Comparison of ENCODE assay signal across 8 mouse cellular contexts in genomic region chr1:82634545-82635253, GRCm38 (mm10). TPM values are rescaled to one million over a fixed set of nuclear protein-coding genes. Genes with fewer than 3 reads are reported as not detected.
A peak's percentile ranks its signal among the peaks of the same experiment; 100 is the strongest.
DNase-seq lines count a peak whose midpoint lies in the region; ATAC-seq and TF ChIP-seq lines count a peak whose summit lies in the region.

No protein-coding gene starts in this region.

- WGBS in hindbrain, postnatal 0 days = 49% methylated on average over 19 of the region's 19 CpGs

- 0 out of 2 replicates have a peak overlapping the region, but pooled peaks have one; percentile 2 for H3K4me2 ChIP-seq in hindbrain, postnatal 0 days (ENCODE audit: low read depth, low read length)

- no peak overlapping the region for H3K4me3 ChIP-seq in hindbrain, postnatal 0 days (ENCODE audit: low read length)

- no peak overlapping the region for H3K27ac ChIP-seq in hindbrain, postnatal 0 days

- DNase-seq in NIH3T3 (ENCODE audit: low read depth) = peak; percentile 11
- peak; percentile 13 for DNase-seq in brain, adult 2 months (ENCODE audit: low read depth, low spot score)
- peak; percentile 19 to 27 for DNase-seq in frontal cortex, postnatal 14 days (ENCODE audit: low spot score in 2 of 2)
- peak; percentile 81 for DNase-seq in hindbrain, postnatal 0 days (ENCODE audit: low spot score)
- DNase-seq in left cerebral cortex, adult 8-10 months (ENCODE audit: low spot score in 2 of 2) = peak; percentile 5 to 18
- peak; percentile 10 for DNase-seq in ovary, postnatal 10 days (ENCODE audit: low spot score)
- DNase-seq in embryo, embryonic 10.5 days (ENCODE audit: low spot score) = no peak

- no peaks in the 10 kb centered on the region for H3K36me3 ChIP-seq in hindbrain, postnatal 0 days (ENCODE audit: insufficient read depth, low read length)

- no peaks in the 10 kb centered on the region for H3K27me3 ChIP-seq in hindbrain, postnatal 0 days (ENCODE audit: insufficient read depth, low read length)

- H3K4me1 ChIP-seq in hindbrain, postnatal 0 days (ENCODE audit: insufficient read depth, low read length) = no peaks in the 10 kb centered on the region

- no peak overlapping the region for H3K9ac ChIP-seq in hindbrain, postnatal 0 days (replicated peaks; ENCODE audit: low read length)

- TF ChIP-seq CTCF in hindbrain, postnatal 0 days (IDR thresholded peaks at IDR 0.05; ENCODE audit: low read depth) = no peak

- ATAC-seq in hindbrain, postnatal 0 days = peak; percentile 92
- ATAC-seq in erythroblast, adult 5-6 weeks (replicated peaks; ENCODE audit: low FRiP score, poor library complexity, severe bottlenecking) = no peak

- H3K9me3 ChIP-seq in hindbrain, postnatal 0 days (ENCODE audit: low read length) = no peaks in the 10 kb centered on the region

RNA-seq across cellular contexts. Expression of gene Col4a3, which starts 48.0 kb away (rescaled TPM):
- 0.29 and 0.94 TPM in 2 replicates for total RNA-seq in hindbrain, postnatal 0 days (2014; rRNA removed)
- 0.71 and 0.79 TPM in 2 replicates for polyA plus RNA-seq in hindbrain, postnatal 0 days (2015; fragmentation: Nextera tagmentation; extraction: Ambion mirVana)
- total RNA-seq in left cerebral cortex, adult 8-10 months (2022) = 1 to 10 TPM in 1 of 4 experiments, under 1 TPM in 3; 0.59 to 1.0 (median 0.80) TPM
- not detected in 2 replicates for total RNA-seq in erythroblast, adult 5-6 weeks (2015; ENCODE audit: low replicate concordance)
- total RNA-seq in erythroblast, adult 5-6 weeks (2017; ENCODE audit: low replicate concordance) = not detected in 2 replicates

RNA-seq across cellular contexts. Expression of gene Col4a4, which starts 48.0 kb away (rescaled TPM):
- 0.42 and 0.61 TPM in 2 replicates for total RNA-seq in hindbrain, postnatal 0 days (2014; rRNA removed)
- polyA plus RNA-seq in hindbrain, postnatal 0 days (2015; fragmentation: Nextera tagmentation; extraction: Ambion mirVana) = 0.40 and 0.61 TPM in 2 replicates
- total RNA-seq in left cerebral cortex, adult 8-10 months (2022) = 1 to 10 TPM; 1.4 to 2.6 (median 1.9) TPM
- total RNA-seq in erythroblast, adult 5-6 weeks (2015; ENCODE audit: low replicate concordance) = not detected in 2 replicates
- 0.09 TPM in 1 of 2 replicates, not detected in the other for total RNA-seq in erythroblast, adult 5-6 weeks (2017; ENCODE audit: low replicate concordance)
